Mouse (Mus musculus): Measurements from ENCODE around the gene Fkbp4. TPM values are rescaled to one million over a fixed set of nuclear protein-coding genes. Genes with fewer than 3 reads are reported as not detected.

The Fkbp4 gene
- polyA plus RNA-seq, 1 experiment from 2014 or later = 541 TPM

Other genes starting within 250 kb of the Fkbp4 start
- gene Tead4, start 137.9 kb downstream of the Fkbp4 start, polyA plus RNA-seq (2016; fragmentation: Nextera tagmentation; extraction: Ambion mirVana) = 4.2 and 4.9 TPM in 2 replicates
- gene Tulp3, start 82.8 kb downstream of the Fkbp4 start, polyA plus RNA-seq (2016; fragmentation: Nextera tagmentation; extraction: Ambion mirVana) = 13.1 and 16.1 TPM in 2 replicates
- gene Rhno1, start 75.8 kb downstream of the Fkbp4 start, polyA plus RNA-seq (2016; fragmentation: Nextera tagmentation; extraction: Ambion mirVana) = 97.3 and 121 TPM in 2 replicates
- 31.2 and 33.4 TPM in 2 replicates for gene Foxm1, start 75.7 kb downstream of the Fkbp4 start, polyA plus RNA-seq (2016; fragmentation: Nextera tagmentation; extraction: Ambion mirVana)
- 0.29 TPM in 1 of 2 replicates, not detected in the other for gene Tex52, start 63.2 kb downstream of the Fkbp4 start, polyA plus RNA-seq (2016; fragmentation: Nextera tagmentation; extraction: Ambion mirVana)
- gene Gm44596, start 63.2 kb downstream of the Fkbp4 start, polyA plus RNA-seq (2016; fragmentation: Nextera tagmentation; extraction: Ambion mirVana) = not detected in 2 replicates
- gene Nrip2, start 39.4 kb downstream of the Fkbp4 start, polyA plus RNA-seq (2016; fragmentation: Nextera tagmentation; extraction: Ambion mirVana) = 2.1 and 2.4 TPM in 2 replicates
- gene Itfg2, start 13.7 kb downstream of the Fkbp4 start, polyA plus RNA-seq (2016; fragmentation: Nextera tagmentation; extraction: Ambion mirVana) = 36.9 and 37.1 TPM in 2 replicates
- 0.15 and 0.57 TPM in 2 replicates for gene Pzp, start 88.0 kb upstream of the Fkbp4 start, polyA plus RNA-seq (2016; fragmentation: Nextera tagmentation; extraction: Ambion mirVana)
- gene A2ml1, start 142.9 kb upstream of the Fkbp4 start, polyA plus RNA-seq (2016; fragmentation: Nextera tagmentation; extraction: Ambion mirVana) = 0.20 TPM in 1 of 2 replicates, not detected in the other
- gene Klrb1a, start 184.9 kb upstream of the Fkbp4 start, polyA plus RNA-seq (2016; fragmentation: Nextera tagmentation; extraction: Ambion mirVana) = not detected in 2 replicates
- not detected in 2 replicates for gene Clec2h, start 223.7 kb upstream of the Fkbp4 start, polyA plus RNA-seq (2016; fragmentation: Nextera tagmentation; extraction: Ambion mirVana)